Mouse (Mus musculus) CD4-positive naive resting alpha-beta T cell, adult 57 days (primary cell): Measurements from ENCODE around the gene Gbp7. TPM values are rescaled to one million over a fixed set of nuclear protein-coding genes. Genes with fewer than 3 reads are reported as not detected.

Source experiments
- total RNA-seq: library from RNA; stranded (reverse); gene quantifications from one replicate; pipeline ENCODE4 v1.2.4, GENCODE M21; 2023

Gene Gbp7
- 43.0 TPM for total RNA-seq

GRCm38 (mm10) chr3:142530087-142530953, at the start of gene Gbp7:
Gene Gbp7 (plus strand): TSS chr3:142530342.

GRCm38 (mm10) chr3:142493536-142494061, 36.5 kb upstream of the Gbp7 start, which contains the start of gene Gbp5:
Gene Gbp5 (plus strand): TSS chr3:142493978.

GRCm38 (mm10) chr3:142559632-142560228, 29.6 kb downstream of the Gbp7 start, which contains the start of gene Gbp3:
Gene Gbp3 (plus strand): TSS chr3:142560026.

DNA sequence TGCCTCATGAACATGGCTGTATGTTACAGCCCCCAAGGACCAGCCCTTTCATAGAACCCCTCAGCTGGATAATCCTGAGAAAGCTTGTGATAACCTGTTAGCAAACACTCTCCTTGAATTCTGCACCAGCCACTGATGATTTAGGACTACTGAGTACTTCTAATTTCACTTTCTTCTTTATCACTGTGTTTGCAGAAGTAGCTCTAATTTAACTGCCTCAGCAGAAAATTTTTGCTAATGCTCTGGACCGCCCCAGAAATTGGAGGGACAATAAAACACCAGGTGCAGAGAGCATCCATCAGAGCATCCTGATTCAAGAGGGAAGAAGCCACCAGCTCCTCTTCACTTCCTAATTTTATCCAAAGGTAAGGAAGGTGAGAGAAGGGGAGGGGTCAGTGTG, 64.4 kb downstream of the Gbp7 start, which contains the start of gene Gbp2b:
Gene Gbp2b, plus strand, starts transcription at position 301 of the 400 bp plus-strand sequence.

Other genes with a start within 250 kb of the Gbp7 start
- gene Pdlim5, start 134.6 kb upstream of the Gbp7 start, total RNA-seq = 54.9 TPM
- gene Gbp5, start 36.4 kb upstream of the Gbp7 start, total RNA-seq = 26.3 TPM
- 133 TPM for gene Gbp3, start 29.7 kb downstream of the Gbp7 start, total RNA-seq
- gene Gbp2b, start 64.5 kb downstream of the Gbp7 start, total RNA-seq = 0.47 TPM
- 27.6 TPM for gene Gbp2, start 90.3 kb downstream of the Gbp7 start, total RNA-seq
- 4.3 TPM for gene Kyat3, start 170.7 kb downstream of the Gbp7 start, total RNA-seq
- 65.7 TPM for gene Gtf2b, start 234.7 kb downstream of the Gbp7 start, total RNA-seq